Mouse (Mus musculus) liver, embryonic 14.5 days (tissue): ENCODE measurements around the gene Ube2k. TPM values are rescaled to one million over a fixed set of nuclear protein-coding genes. Genes with fewer than 3 reads are reported as not detected.

Experiments used
- ATAC-seq: fragments of 200-750 bp; cut with Nextera tagmentation; 2 replicates; pipeline ENCODE4 v1.8.0; 2017; ENCODE audit warnings: moderate number of reproducible peaks, mild to moderate bottlenecking, moderate library complexity; ENCODE audit not compliant: insufficient read depth
- DNase-seq, 3 experiments: peaks; one replicate each; pipeline ENCODE4 v3.0.0-alpha.2; 2012 to 2013; ENCODE audit warnings: low read depth in 3 of 3, low spot score in 3 of 3
- H3K27ac ChIP-seq: fragments of 300-500 bp; sonication (generic); 2 replicates; pipeline ENCODE4 v1.5.1; 2014; ENCODE audit warnings: moderate library complexity, mild to moderate bottlenecking, control low read depth, inconsistent platforms
- H3K27me3 ChIP-seq: fragments of 300-500 bp; sonication (generic); 2 replicates; pipeline ENCODE4 v1.6.1; 2014; ENCODE audit warnings: mild to moderate bottlenecking, low read length, moderate library complexity; ENCODE audit not compliant: control insufficient read depth, insufficient read depth
- H3K36me3 ChIP-seq: fragments of 300-500 bp; sonication (generic); replicated peaks from 2 replicates; pipeline ENCODE4 v1.6.1; 2014; ENCODE audit warnings: low read depth; ENCODE audit not compliant: control insufficient read depth, insufficient read depth
- H3K4me1 ChIP-seq, 2 experiments: fragments of 200-500 bp in 1 of 2; fragments of 300-500 bp in 1 of 2; sonication (generic) in 1 of 2; replicated peaks; 2 replicates each; pipeline ENCODE4 v1.6.1; 2012 to 2014; ENCODE audit warnings: antibody characterized with exemption in 1 of 2, inconsistent platforms in 1 of 2, low read length in 1 of 2; ENCODE audit not compliant: control insufficient read depth in 2 of 2, insufficient read depth in 2 of 2
- H3K4me2 ChIP-seq: fragments of 300-500 bp; sonication (generic); 2 replicates; pipeline ENCODE4 v1.6.1; 2014; ENCODE audit warnings: low read depth, mild to moderate bottlenecking, control low read depth, moderate library complexity
- H3K4me3 ChIP-seq, 2 experiments: fragments of 200-500 bp in 1 of 2; fragments of 300-500 bp in 1 of 2; sonication (generic) in 1 of 2; 2 replicates each; pipeline ENCODE4 v1.5.1; 2012 to 2014; ENCODE audit warnings: low read depth in 2 of 2, low read length in 2 of 2, mild to moderate bottlenecking in 2 of 2, control low read depth in 1 of 2, inconsistent platforms in 1 of 2, moderate library complexity in 1 of 2; ENCODE audit not compliant: insufficient read depth in 1 of 2
- H3K9ac ChIP-seq: fragments of 300-500 bp; sonication (generic); replicated peaks from 2 replicates; pipeline ENCODE4 v1.6.1; 2014; ENCODE audit warnings: mild to moderate bottlenecking, control low read depth, moderate library complexity
- H3K9me3 ChIP-seq: fragments of 300-500 bp; sonication (generic); 2 replicates; pipeline ENCODE4 v1.6.1; 2016; ENCODE audit warnings: low read length, mixed read lengths; ENCODE audit not compliant: control insufficient read depth
- CTCF ChIP-seq: IDR thresholded peaks from 2 replicates; pipeline ENCODE4 v1.5.1; 2016; ENCODE audit warnings: antibody characterized with exemption, low read depth, control low read depth
- EP300 ChIP-seq: IDR thresholded peaks from 2 replicates; pipeline ENCODE4 v1.6.1; 2016; ENCODE audit warnings: antibody characterized with exemption, low read depth
- WGBS: fragments of 180-500 bp; shearing (Covaris S2); extraction: QIAGEN DNeasy Blood & Tissue Kit; methylation state at CpG from one replicate; pipeline ENCODE4 v1.1.7; 2014; ENCODE audit not compliant: insufficient replicate concordance; 5-methylcytosine and 5-hydroxymethylcytosine counted together
- polyA plus RNA-seq, 2 experiments: library from polyadenylated mRNA; depleted of rRNA in 1 of 2; stranded (reverse) in 1 of 2; unstranded in 1 of 2; fragments of >200 nt; fragmentation: Nextera tagmentation in 1 of 2; extraction: Ambion mirVana in 1 of 2; gene quantifications; 2 replicates each; pipeline versions ENCODE4 v1.2.1 to v1.2.3; 2012 to 2014

Ube2k gene
- polyA plus RNA-seq, 2 experiments, result 60.5 to 64.7 TPM

DNA sequence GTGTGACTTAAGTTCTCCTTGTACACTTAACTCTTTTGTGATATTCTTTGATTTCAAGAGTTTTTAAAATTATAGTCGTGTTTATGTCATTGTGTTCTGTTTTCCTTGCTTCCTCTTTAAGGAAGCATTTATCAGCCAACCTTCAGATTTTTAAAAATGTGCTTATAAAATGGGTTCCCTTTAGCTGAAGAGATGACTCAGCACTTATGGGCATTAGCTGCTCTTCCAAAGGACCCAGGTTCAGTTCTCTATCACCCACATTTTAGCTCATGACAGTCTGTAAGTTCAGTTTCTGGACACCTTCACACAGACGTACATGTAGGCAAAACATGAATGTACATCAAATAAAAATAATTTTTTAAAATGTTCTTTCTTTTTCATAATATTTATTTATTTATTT lies 55.4 kb downstream of the Ube2k start:
- 0 out of 4 replicates have a peak, but pooled peaks cover 0 to under 1% of the 10 kb centered on the region in 2 experiments for H3K4me1 ChIP-seq
- H3K36me3 ChIP-seq, result peaks cover 22% of the 10 kb centered on the region
- 62% methylated on average over 2 of the region's 2 CpGs for WGBS
- H3K27me3 ChIP-seq, result no peaks in the 10 kb centered on the region
- no peak overlapping the region for H3K4me3 ChIP-seq
- TF ChIP-seq CTCF (no peak), EP300 (no peak)
- no peak for DNase-seq
- H3K27ac ChIP-seq, result no peak overlapping the region
- H3K9me3 ChIP-seq, result no peaks in the 10 kb centered on the region
- H3K4me2 ChIP-seq, result no peak overlapping the region
- H3K9ac ChIP-seq, result no peak overlapping the region
- ATAC-seq, result no peak

DNA sequence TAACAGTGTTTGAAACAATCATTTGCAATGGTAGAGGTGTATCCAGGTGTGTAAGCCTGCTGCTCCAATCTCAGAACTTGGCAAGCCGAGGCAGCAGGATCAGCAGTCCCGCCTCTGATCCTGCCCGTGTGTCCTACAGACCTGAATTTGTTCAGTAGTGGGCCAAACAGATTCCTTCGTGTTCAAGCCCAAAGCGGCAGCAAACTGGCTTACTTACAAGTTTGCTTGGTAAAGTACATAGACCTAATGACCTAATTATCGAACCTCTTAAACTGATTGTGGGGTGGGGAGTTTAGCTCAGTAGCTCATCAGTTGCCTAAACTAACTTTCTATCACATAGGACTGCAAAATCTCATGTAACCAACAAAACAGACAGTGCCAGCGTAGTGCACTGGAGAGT lies 62.6 kb downstream of the Ube2k start:
- Histone ChIP-seq H3K9me3 (no peaks in the 10 kb centered on the region), H3K9ac (no peak overlapping the region), H3K27ac (no peak overlapping the region), H3K4me2 (no peak overlapping the region), H3K36me3 (peaks cover 7% of the 10 kb centered on the region), H3K27me3 (no peaks in the 10 kb centered on the region), H3K4me1 (no peaks in the 10 kb centered on the region), H3K4me3 (no peak overlapping the region)
- DNase-seq (no peak), ATAC-seq (no peak)
- WGBS, result 88% methylated on average over 7 of the region's 7 CpGs
- TF ChIP-seq EP300 (no peak), CTCF (no peak)

DNA sequence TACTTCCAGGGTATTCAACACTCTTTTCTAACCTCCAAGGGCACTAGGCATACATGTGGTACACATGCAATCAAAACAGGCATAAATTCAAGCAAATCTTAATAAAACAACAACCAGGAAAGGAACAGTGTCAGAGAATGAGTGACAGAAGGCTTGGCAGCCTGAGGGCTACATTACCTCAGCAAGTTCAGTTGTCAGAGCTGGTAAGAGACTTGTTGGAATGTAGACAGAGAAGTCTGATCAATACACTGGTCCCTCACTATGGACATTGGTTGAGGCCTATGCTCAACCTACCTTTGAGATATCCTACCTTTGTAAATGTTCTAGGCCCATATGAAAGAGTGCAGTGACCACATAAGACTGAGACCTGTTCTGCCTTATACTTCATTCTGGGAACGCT lies 69.8 kb downstream of the Ube2k start:
- Histone ChIP-seq H3K27ac (no peak overlapping the region), H3K4me1 (no peaks in the 10 kb centered on the region), H3K27me3 (no peaks in the 10 kb centered on the region), H3K9ac (no peak overlapping the region), H3K36me3 (peaks cover 18% of the 10 kb centered on the region), H3K4me2 (no peak overlapping the region), H3K9me3 (no peaks in the 10 kb centered on the region), H3K4me3 (no peak overlapping the region)
- no peak for DNase-seq
- WGBS, result 76% methylated on average over 1 of the region's 1 CpGs
- TF ChIP-seq CTCF, result no peak
- TF ChIP-seq EP300, result no peak
- ATAC-seq, result 0 out of 2 replicates have a peak, but pooled peaks have one; percentile 10

DNA sequence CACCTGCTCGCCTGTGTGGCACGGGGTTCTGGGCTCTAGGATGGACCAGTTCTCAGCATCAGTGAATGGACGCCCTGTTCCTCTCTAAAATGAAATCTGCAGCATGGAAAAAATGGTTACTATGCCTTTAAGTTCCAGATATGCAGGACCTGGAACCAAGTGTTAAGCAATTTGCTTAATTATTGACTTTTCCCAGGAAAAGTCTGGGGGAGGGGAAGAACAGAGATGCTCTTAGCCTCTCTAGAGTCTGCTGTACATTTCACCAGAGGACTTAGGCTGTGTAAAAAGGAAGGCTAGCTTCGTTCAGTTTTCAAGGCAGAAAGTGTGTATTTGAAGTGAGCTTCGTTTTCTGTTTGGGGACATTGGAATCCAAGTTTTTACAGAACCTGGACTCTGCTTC lies 72.7 kb downstream of the Ube2k start:
- H3K4me2 ChIP-seq, result no peak overlapping the region
- DNase-seq (peak in 2 of 3 experiments; percentile 18 to 24), ATAC-seq (no peak)
- H3K27ac ChIP-seq, result no peak overlapping the region
- peaks cover 0 to 2% of the 10 kb centered on the region in 2 experiments; a peak in 1 of 4 replicates for H3K4me1 ChIP-seq
- WGBS, result 76% methylated on average over 5 of the region's 5 CpGs
- TF ChIP-seq EP300, result no peak
- TF ChIP-seq CTCF, result no peak
- H3K9ac ChIP-seq, result no peak overlapping the region
- no peaks in the 10 kb centered on the region for H3K27me3 ChIP-seq
- no peak overlapping the region for H3K4me3 ChIP-seq
- no peaks in the 10 kb centered on the region for H3K9me3 ChIP-seq
- peaks cover 27% of the 10 kb centered on the region for H3K36me3 ChIP-seq

DNA sequence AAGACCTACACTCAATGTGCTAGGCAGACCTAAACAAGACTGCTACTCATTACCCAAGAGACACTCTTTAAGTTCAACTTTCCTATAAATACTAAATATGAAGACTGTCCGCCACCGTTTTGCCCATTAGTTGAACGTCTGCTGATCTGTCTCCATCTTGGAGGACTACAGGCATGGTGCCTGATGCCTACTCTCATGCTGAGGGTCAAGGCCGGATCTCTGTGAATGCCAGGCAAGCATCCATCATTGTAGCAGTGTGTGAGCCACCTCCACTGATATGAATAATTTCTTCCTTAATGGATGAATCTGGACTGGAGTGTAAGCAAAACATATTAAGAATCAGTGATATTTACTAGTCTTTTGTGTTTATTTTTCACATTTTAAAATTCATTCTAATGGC lies 73.5 kb downstream of the Ube2k start:
- Histone ChIP-seq H3K27ac (no peak overlapping the region), H3K4me2 (no peak overlapping the region), H3K4me3 (no peak overlapping the region), H3K9me3 (no peaks in the 10 kb centered on the region), H3K27me3 (no peaks in the 10 kb centered on the region), H3K36me3 (peaks cover 34% of the 10 kb centered on the region), H3K9ac (no peak overlapping the region), H3K4me1 (peaks cover 0 to 2% of the 10 kb centered on the region in 2 experiments; a peak in 1 of 4 replicates)
- DNase-seq, result no peak
- ATAC-seq, result no peak
- TF ChIP-seq CTCF, result no peak
- TF ChIP-seq EP300, result no peak
- WGBS, result 81% methylated on average over 4 of the region's 4 CpGs
